Mouse (Mus musculus) cortical plate, adult 2 months (tissue): ENCODE data around the gene Hmg20b.

Experiments
- CTCF ChIP-seq: fragments of 200-500 bp; IDR thresholded peaks from 2 replicates; pipeline ENCODE4 v1.5.1; 2011; ENCODE audit warnings: mild to moderate bottlenecking, control low read depth, low read length; ENCODE audit not compliant: insufficient read depth; ENCODE audit errors: extremely low read depth
- POLR2A ChIP-seq: fragments of 200-500 bp; IDR thresholded peaks from 2 replicates; pipeline ENCODE4 v1.6.1; 2011; ENCODE audit warnings: mild to moderate bottlenecking, low read length, control low read depth; ENCODE audit not compliant: insufficient read depth; ENCODE audit errors: extremely low read depth

GRCm38 (mm10) chr10:81388505-81389055, 38.3 kb upstream of the Hmg20b start, which contains the start of gene Gm48552:
- TF ChIP-seq POLR2A: no peak
- no peak for TF ChIP-seq CTCF
